Mouse (Mus musculus) ES-E14 (cell line): ENCODE measurements at regions not wholly inside any gene's neighbourhood (a gene's known extent, or its start where the extent isn't known, plus 50 kb on each side); places are given as distances from the start of the nearest gene placed in this dataset.

Experiments used
- HCFC1 ChIP-seq: IDR thresholded peaks from 2 replicates; pipeline ENCODE4 v1.6.1; 2012; ENCODE audit warnings: low read length, inconsistent platforms, borderline replicate concordance; ENCODE audit not compliant: insufficient read depth
- ZC3H11A ChIP-seq: IDR thresholded peaks from 2 replicates; pipeline ENCODE4 v1.6.1; 2012; ENCODE audit warnings: low read depth, mild to moderate bottlenecking, inconsistent platforms, low read length, borderline replicate concordance
- ZNF384 ChIP-seq: IDR thresholded peaks from 2 replicates; pipeline ENCODE4 v1.6.1; 2012; ENCODE audit warnings: low read depth, low read length, inconsistent platforms

GRCm38 (mm10) chr2:19743467-19743866, 85.9 kb downstream of the Otud1 start:
- no peak for TF ChIP-seq ZC3H11A
- no peak for TF ChIP-seq HCFC1
- TF ChIP-seq ZNF384 = no peak
